Mouse (Mus musculus) G1E (cell line): Measurements from ENCODE around the gene Aph1b. TPM values are rescaled to one million over a fixed set of nuclear protein-coding genes. Genes with fewer than 3 reads are reported as not detected.
"Not testable (repeated sequence)": the region's sequence is repeated elsewhere in the genome, so short reads cannot be mapped to it uniquely, and the experiment has no call there.

Experiments used
- ATAC-seq: 2 replicates; pipeline ENCODE4 v1.8.0; 2016; ENCODE audit warnings: mild to moderate bottlenecking; ENCODE audit not compliant: insufficient number of reproducible peaks, poor library complexity, low FRiP score, severe bottlenecking; ENCODE audit errors: extremely low read depth
- DNase-seq: peaks from one replicate; pipeline ENCODE4 v3.0.0; 2012; ENCODE audit warnings: low spot score
- H3K27me3 ChIP-seq: 2 replicates; pipeline ENCODE4 v1.6.1; 2012; ENCODE audit warnings: mild to moderate bottlenecking, low read length, inconsistent platforms; ENCODE audit not compliant: insufficient read depth
- H3K36me3 ChIP-seq: replicated peaks from 2 replicates; pipeline ENCODE3; 2012; ENCODE audit warnings: mild to moderate bottlenecking, inconsistent platforms
- H3K4me1 ChIP-seq: 2 replicates; pipeline ENCODE4 v1.6.1; 2012; ENCODE audit warnings: low read depth, low read length, inconsistent platforms, mixed read lengths; ENCODE audit not compliant: insufficient read depth
- H3K4me3 ChIP-seq: 2 replicates; pipeline ENCODE4 v1.5.1; 2012; ENCODE audit warnings: low read depth, mild to moderate bottlenecking, inconsistent platforms, low read length, moderate library complexity, mixed read lengths
- H3K9me3 ChIP-seq: replicated peaks from 2 replicates; pipeline ENCODE4 v1.6.1; 2012; ENCODE audit warnings: inconsistent platforms
- CTCF ChIP-seq: IDR thresholded peaks from 2 replicates; pipeline ENCODE4 v1.5.1; 2012; ENCODE audit warnings: low read depth, low read length, inconsistent platforms, mixed read lengths
- GATA1 ChIP-seq: IDR thresholded peaks from 2 replicates; pipeline ENCODE4 v1.6.1; 2012; ENCODE audit warnings: borderline replicate concordance, low read length, inconsistent platforms, mixed read lengths
- GATA2 ChIP-seq: IDR thresholded peaks from 2 replicates; pipeline ENCODE4 v1.6.1; 2012; ENCODE audit warnings: low read depth, low read length, inconsistent platforms, borderline replicate concordance
- POLR2AphosphoS5 ChIP-seq: IDR thresholded peaks from 2 replicates; pipeline ENCODE4 v1.6.1; 2012; ENCODE audit warnings: low read depth, low read length, inconsistent platforms; ENCODE audit not compliant: insufficient replicate concordance
- TAL1 ChIP-seq: conservative IDR thresholded peaks from 2 replicates; pipeline ENCODE4 v1.6.1; 2012; ENCODE audit warnings: low read depth, low read length, inconsistent platforms, mixed read lengths
- polyA plus RNA-seq: library from polyadenylated mRNA; stranded (reverse); fragments of >175 nt; gene quantifications from 2 replicates; pipeline ENCODE4 v1.2.3, GENCODE M21; 2012
- total RNA-seq, 2 experiments: library from RNA; stranded (forward) in 1 of 2; stranded (reverse) in 1 of 2; fragments of 200-1000 nt in 1 of 2; fragments of >200 nt in 1 of 2; fragmentation: Nextera tagmentation in 1 of 2; gene quantifications; 2 replicates each; pipeline ENCODE4 v1.2.3; 2014 to 2017

The Aph1b gene
- total and polyA plus RNA-seq, 3 experiments: 0.04 to 0.98 (median 0.98) TPM

DNA sequence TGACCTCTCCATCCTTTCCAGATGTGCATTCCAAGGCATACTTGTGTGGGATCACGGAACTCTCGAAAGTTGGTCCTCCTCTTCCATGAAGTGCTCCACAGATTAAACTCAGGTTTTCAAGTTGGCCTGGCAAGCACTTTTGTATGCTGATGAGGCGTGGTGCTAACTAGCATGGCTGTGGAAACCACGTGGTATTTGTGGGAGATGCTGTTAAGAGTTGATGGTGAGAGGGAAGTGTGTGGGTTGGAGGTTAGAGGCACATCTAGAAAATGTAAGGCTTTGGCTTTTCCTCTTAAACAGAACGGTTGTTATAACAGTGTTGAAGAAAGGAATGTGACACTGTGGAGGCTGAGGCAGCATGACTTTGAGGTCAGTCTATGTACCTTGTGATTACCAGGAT lies 25.7 kb upstream of the Aph1b start:
- ATAC-seq: no peak
- no peak for DNase-seq
- peaks cover 12% of the 10 kb centered on the region; the same call in 1 of the 2 replicates for H3K27me3 ChIP-seq
- H3K4me3 ChIP-seq: no peak overlapping the region
- TF ChIP-seq CTCF (no peak), POLR2AphosphoS5 (no peak), TAL1 (no peak), GATA1 (no peak), GATA2 (no peak)
- no peaks in the 10 kb centered on the region for H3K4me1 ChIP-seq
- H3K36me3 ChIP-seq: no peaks in the 10 kb centered on the region
- no peaks in the 10 kb centered on the region for H3K9me3 ChIP-seq

DNA sequence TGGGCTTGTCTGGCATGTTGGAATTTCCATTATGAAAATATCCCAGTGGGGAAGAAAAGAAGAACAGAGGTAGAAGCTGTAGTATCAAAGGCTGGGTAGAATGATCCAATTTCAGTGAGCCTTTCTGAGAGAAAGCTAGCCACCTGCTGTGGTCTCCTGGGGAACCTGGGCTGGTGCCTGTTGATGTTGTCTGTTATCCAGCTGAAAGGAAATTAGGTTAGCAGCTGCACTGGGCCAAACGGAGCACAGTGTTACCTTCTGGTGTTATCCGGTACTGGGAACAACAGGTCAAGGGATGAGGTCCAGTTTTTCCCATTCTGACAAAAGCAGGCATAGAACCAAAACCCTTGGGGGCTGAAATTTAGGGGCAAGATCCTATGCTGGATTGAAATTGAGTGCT lies 18.1 kb upstream of the Aph1b start:
- no peaks in the 10 kb centered on the region for H3K36me3 ChIP-seq
- DNase-seq (no peak), ATAC-seq (no peak)
- H3K4me3 ChIP-seq: no peak overlapping the region
- H3K27me3 ChIP-seq: peaks cover 12% of the 10 kb centered on the region
- H3K9me3 ChIP-seq: no peaks in the 10 kb centered on the region
- TF ChIP-seq TAL1 (no peak), POLR2AphosphoS5 (no peak), GATA2 (no peak), CTCF (no peak), GATA1 (no peak)
- H3K4me1 ChIP-seq: no peaks in the 10 kb centered on the region

DNA sequence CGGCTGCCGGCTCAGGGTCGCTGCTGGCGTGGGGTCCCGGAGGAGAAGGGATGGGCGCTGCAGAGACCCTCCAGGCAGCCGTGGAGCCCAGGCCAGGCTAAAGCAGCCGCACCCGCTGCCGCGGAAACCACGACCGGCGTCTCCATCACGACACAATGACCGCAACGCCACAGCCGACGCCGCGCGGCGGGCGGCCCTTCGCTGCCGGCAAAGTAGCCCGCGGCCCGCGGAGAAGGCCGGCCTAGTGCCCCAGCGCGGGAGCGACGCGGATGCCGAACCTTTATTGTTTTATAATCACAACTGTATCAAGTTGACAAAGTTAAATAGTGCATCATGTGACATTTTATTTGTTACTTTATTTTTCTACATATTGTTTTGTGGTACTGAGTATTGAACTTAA lies 10.7 kb upstream of the Aph1b start:
- not testable (repeated sequence) for H3K27me3 ChIP-seq, ATAC-seq, H3K4me1 ChIP-seq, H3K9me3 ChIP-seq, DNase-seq, H3K36me3 ChIP-seq, H3K4me3 ChIP-seq

DNA sequence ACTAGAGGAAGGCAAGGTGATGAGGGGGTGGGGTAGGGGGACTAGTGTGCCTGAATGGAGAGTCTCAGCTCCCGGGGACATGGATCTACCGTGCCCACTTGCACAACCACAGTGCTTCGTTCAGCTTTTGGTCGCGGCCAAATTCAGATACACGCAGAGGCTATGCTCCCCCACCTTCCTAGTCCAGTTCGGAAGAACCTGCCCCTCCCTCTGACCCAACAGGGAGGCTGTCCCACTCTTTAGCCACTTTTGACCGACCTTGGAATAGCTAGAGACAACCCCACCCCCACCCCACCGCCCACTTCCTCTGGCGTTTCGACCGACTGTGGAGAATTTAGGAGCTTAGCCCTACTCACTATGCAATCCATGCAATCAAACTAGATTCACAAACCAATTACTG lies 6.7 kb upstream of the Aph1b start:
- H3K36me3 ChIP-seq: no peaks in the 10 kb centered on the region

DNA sequence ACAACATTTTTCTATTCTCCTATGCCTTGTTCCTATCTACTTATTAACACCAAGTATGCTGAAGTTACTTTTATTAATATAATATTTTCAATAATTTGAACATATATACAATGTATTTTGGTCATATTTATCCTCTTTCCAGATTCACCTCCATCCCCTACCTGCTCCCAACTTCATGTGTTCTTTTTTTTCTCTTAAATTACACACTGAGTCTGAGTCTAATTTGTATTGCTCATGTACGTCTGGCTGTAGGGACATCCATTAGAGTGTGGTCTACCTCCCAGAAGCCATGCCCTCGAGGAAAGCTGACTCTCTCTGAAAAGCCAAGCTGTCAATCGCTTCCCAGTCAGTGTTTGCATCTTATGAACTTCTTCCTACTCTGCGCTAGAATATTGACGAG lies 1.4 kb upstream of the Aph1b start, which contains the start of gene Gm10647:
TSS of gene Gm10647 (plus strand) at position 301 of the 400 bp plus-strand sequence.
- DNase-seq (no peak), ATAC-seq (no peak)
- TF ChIP-seq CTCF (no peak), GATA1 (no peak), POLR2AphosphoS5 (no peak), GATA2 (no peak), TAL1 (no peak)

More for the DNA sequence above, 6.7 kb upstream of the Aph1b start:
- Histone ChIP-seq H3K4me3 (no peak overlapping the region), H3K27me3 (peaks cover 5% of the 10 kb centered on the region), H3K9me3 (no peaks in the 10 kb centered on the region), H3K4me1 (no peaks in the 10 kb centered on the region)
- DNase-seq (no peak), ATAC-seq (no peak)
- TF ChIP-seq POLR2AphosphoS5 (no peak), GATA1 (no peak), GATA2 (no peak)

DNA sequence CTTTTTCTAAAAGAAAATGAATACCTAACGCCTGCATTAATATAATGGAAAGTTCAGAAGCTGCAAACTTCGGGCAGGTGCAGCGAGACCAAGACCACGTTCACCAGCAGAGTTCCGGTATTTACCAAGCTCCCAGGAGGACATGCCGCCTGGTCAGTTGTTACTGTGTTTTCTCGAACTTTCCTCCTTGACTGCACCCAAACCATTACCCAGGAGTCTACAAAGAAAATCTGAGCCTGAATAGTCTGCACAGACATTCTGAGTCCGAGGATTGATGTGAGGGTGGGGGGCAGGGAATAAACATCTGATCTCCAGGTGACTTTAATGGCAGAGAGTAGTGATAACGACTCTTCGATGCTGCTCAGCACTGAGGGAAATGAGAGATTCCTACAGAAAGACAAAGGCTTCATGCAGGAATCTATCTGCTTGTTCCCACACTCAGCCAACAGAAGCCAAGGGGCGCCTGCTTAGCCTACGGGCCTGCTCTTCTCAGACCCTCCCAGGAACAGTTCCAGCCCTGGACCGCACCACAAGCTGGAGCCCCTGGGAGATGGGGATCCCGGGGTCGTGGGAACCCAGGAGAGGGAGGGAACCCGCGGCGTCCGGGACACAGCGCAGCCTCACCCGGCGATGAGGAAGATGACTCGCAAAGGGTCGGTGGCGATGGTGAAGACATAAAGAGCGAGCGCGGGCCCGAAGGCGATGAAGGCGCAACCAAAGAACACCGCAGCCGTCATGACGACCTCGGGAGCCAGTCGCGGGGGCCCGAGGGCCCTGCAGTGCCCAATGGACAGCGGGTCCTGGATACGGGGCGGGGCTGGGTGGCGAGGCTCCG lies 444 bp downstream of the Aph1b start:
- no peak for DNase-seq
- no peaks in the 10 kb centered on the region for H3K9me3 ChIP-seq
- peaks cover 10% of the 10 kb centered on the region for H3K27me3 ChIP-seq
- no peak; the same call in 1 of the 2 replicates for ATAC-seq
- H3K4me3 ChIP-seq: peak overlapping the region; percentile 76
- no peak for TF ChIP-seq POLR2AphosphoS5
- no peak for TF ChIP-seq CTCF
- no peak for TF ChIP-seq GATA2
- no peak for TF ChIP-seq GATA1
- TF ChIP-seq TAL1: no peak
- H3K36me3 ChIP-seq: no peaks in the 10 kb centered on the region
- H3K4me1 ChIP-seq: peaks cover 21% of the 10 kb centered on the region

More for the DNA sequence above, 1.4 kb upstream of the Aph1b start, which contains the start of gene Gm10647:
- H3K4me1 ChIP-seq: peaks cover 21% of the 10 kb centered on the region
- H3K4me3 ChIP-seq: peak within 1 kb of the TSS; percentile 76; the same call in 1 of the 2 replicates
- no peaks in the 10 kb centered on the region for H3K36me3 ChIP-seq
- no peaks in the 10 kb centered on the region for H3K9me3 ChIP-seq
- peaks cover 13% of the 10 kb centered on the region for H3K27me3 ChIP-seq
